Mouse (Mus musculus): ENCODE data around the gene P2rx5.

DNA sequence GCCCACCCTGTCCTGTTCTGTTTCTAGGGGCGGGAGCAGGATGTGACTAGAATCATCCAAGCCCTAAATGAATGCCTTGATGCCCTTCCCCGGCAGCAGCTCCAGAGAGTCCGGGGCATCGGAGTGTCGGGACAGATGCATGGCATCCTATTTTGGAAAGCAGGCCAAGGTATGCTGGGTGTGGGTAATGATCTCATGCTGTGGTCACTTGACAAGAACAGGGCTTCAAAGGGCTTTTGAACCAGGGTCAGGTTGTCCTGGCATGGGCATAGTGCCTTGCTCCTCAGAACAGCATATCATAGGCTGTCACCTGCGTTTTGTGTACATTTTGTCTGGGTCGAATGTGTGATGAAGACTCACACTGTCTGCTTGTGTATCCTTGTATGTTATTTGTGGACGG is 43.7 kb downstream of the P2rx5 start:
- TF ChIP-seq POLR2A (IDR thresholded peaks at IDR 0.05; ENCODE audit: insufficient read depth, low read depth, low read length) (no peak), CTCF (IDR thresholded peaks at IDR 0.05; ENCODE audit: insufficient read depth, low read depth, low read length) (no peak)
